Mouse (Mus musculus): Measurements from ENCODE around the gene Csnk1e. TPM values are rescaled to one million over a fixed set of nuclear protein-coding genes. Genes with fewer than 3 reads are reported as not detected.
A peak's percentile ranks its signal among the peaks of the same experiment; 100 is the strongest.

The Csnk1e gene
- polyA plus RNA-seq, 2 experiments = 83.8 to 184 TPM

DNA sequence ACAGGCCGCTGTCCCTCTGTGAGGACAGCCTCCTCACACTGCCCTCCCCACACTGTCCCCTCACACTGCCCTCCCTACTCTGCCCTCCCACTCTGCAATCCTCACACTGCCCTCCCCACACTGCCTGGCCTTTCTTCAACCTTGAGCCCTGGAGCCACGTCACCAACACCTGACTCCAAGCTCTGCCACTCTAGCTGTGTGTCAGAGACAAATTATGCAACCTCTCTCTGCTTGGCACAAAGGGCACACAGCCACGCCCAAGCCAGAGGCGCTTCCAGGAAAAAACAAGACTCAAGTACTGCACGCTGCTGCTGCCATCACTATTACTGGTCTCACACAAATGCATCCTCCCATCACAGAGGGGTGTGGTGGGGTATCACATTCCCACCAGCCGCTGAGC, 64.9 kb downstream of the Csnk1e start:
- no peak for TF ChIP-seq POLR2A (IDR thresholded peaks at IDR 0.05; ENCODE audit: borderline replicate concordance, extremely low read depth, insufficient read depth, insufficient read length)
- H3K4me2 ChIP-seq (replicated peaks; ENCODE audit: low read depth, low read length, severe bottlenecking) = no peak overlapping the region
- WGBS = 83% methylated on average over 6 of the region's 6 CpGs
- no peak for DNase-seq (ENCODE audit: low spot score)
- ATAC-seq (ENCODE audit: low FRiP score, low read depth) = no peak
- no peak overlapping the region for H3K4me3 ChIP-seq (replicated peaks; ENCODE audit: low read length)
- no peaks in the 10 kb centered on the region for H3K9me3 ChIP-seq (ENCODE audit: control insufficient read depth, low read length)
- peaks cover 32% of the 10 kb centered on the region for H3K4me1 ChIP-seq (ENCODE audit: control insufficient read depth, insufficient read depth, low read length)
- H3K27ac ChIP-seq (replicated peaks; ENCODE audit: low read depth, low read length) = no peak overlapping the region
- no peaks in the 10 kb centered on the region for H3K27me3 ChIP-seq (ENCODE audit: control insufficient read depth, insufficient read depth, low read length)
- H3K36me3 ChIP-seq (ENCODE audit: control insufficient read depth, insufficient read depth, low read length) = peaks cover 10% of the 10 kb centered on the region; the same call in 1 of the 2 replicates
- H3K9ac ChIP-seq (ENCODE audit: low read depth, low read length, severe bottlenecking) = no peak overlapping the region

- WGBS = 63% methylated on average over 6 of the region's 6 CpGs
- no peak for ATAC-seq (ENCODE audit: low FRiP score, low read depth)
- DNase-seq (ENCODE audit: low spot score) = no peak
- no peak overlapping the region for H3K4me2 ChIP-seq (replicated peaks; ENCODE audit: low read depth, low read length, severe bottlenecking)
- TF ChIP-seq POLR2A (IDR thresholded peaks at IDR 0.05; ENCODE audit: borderline replicate concordance, extremely low read depth, insufficient read depth, insufficient read length) = no peak
- no peaks in the 10 kb centered on the region for H3K27me3 ChIP-seq (ENCODE audit: control insufficient read depth, insufficient read depth, low read length)
- no peak overlapping the region; the same call in 1 of the 2 replicates for H3K9ac ChIP-seq (ENCODE audit: low read depth, low read length, severe bottlenecking)
- H3K9me3 ChIP-seq (ENCODE audit: control insufficient read depth, low read length) = no peaks in the 10 kb centered on the region
- peak overlapping the region; percentile 56; the same call in 1 of the 2 replicates for H3K27ac ChIP-seq (replicated peaks; ENCODE audit: low read depth, low read length)
- H3K4me3 ChIP-seq (replicated peaks; ENCODE audit: low read length) = no peak overlapping the region
- H3K4me1 ChIP-seq (ENCODE audit: control insufficient read depth, insufficient read depth, low read length) = peaks cover 29% of the 10 kb centered on the region
- H3K36me3 ChIP-seq (ENCODE audit: control insufficient read depth, insufficient read depth, low read length) = peaks cover 10% of the 10 kb centered on the region; the same call in 1 of the 2 replicates
Measured at GRCm38 (mm10) chr15:79388171-79388570, 67.2 kb downstream of the Csnk1e start.

DNA sequence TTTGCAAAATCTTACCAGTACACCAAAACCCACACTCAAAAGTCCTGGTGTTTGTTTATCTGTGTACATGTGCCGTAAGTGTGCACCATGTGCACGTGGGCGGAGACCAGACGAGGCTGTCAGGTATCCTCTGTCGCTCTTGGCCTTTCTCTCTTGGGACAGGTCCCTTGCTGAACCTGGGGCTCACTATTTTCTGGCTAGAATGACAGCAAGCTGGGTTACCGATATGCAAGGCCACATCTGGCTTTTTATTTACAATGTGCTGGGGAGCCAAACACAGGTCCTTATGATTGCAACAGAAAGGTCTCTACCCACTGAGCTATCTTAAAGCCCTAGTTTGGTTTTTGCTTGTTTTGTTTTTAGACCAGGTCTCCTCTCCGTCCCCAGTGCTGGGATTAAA, 67.8 kb downstream of the Csnk1e start:
- 76% methylated on average over 7 of the region's 7 CpGs for WGBS
- no peak overlapping the region for H3K9ac ChIP-seq (ENCODE audit: low read depth, low read length, severe bottlenecking)
- no peaks in the 10 kb centered on the region for H3K27me3 ChIP-seq (ENCODE audit: control insufficient read depth, insufficient read depth, low read length)
- ATAC-seq (ENCODE audit: low FRiP score, low read depth) (no peak), DNase-seq (ENCODE audit: low spot score) (no peak)
- TF ChIP-seq POLR2A (IDR thresholded peaks at IDR 0.05; ENCODE audit: borderline replicate concordance, extremely low read depth, insufficient read depth, insufficient read length) = no peak
- H3K4me1 ChIP-seq (ENCODE audit: control insufficient read depth, insufficient read depth, low read length) = peaks cover 29% of the 10 kb centered on the region
- peaks cover 5% of the 10 kb centered on the region; the same call in 1 of the 2 replicates for H3K36me3 ChIP-seq (ENCODE audit: control insufficient read depth, insufficient read depth, low read length)
- H3K4me3 ChIP-seq (replicated peaks; ENCODE audit: low read length) = no peak overlapping the region
- no peaks in the 10 kb centered on the region for H3K9me3 ChIP-seq (ENCODE audit: control insufficient read depth, low read length)
- no peak overlapping the region for H3K4me2 ChIP-seq (replicated peaks; ENCODE audit: low read depth, low read length, severe bottlenecking)
- no peak overlapping the region for H3K27ac ChIP-seq (replicated peaks; ENCODE audit: low read depth, low read length)

DNA sequence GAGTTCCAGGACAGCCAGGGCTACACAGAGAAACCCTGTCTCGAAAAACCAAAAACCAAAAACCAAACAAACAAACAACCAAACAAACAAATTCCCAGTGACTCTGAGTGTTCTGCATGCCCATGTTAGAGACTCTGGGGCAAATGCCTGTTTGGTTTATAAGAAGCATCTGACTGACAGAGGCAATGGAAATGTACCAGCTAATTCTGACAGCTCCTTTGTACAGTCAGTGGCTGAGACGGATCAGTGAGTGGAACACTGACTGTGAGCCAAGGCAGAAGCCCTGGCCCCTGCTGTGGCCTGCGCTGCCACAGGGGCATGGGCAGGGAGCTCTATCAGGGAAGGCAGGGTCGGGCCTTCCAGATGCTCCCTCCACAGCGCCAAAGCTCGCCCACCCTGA, 68.3 kb downstream of the Csnk1e start:
- DNase-seq (ENCODE audit: low spot score) = no peak
- Histone ChIP-seq H3K4me1 (ENCODE audit: control insufficient read depth, insufficient read depth, low read length) (peaks cover 27% of the 10 kb centered on the region), H3K27ac (replicated peaks; ENCODE audit: low read depth, low read length) (no peak overlapping the region), H3K27me3 (ENCODE audit: control insufficient read depth, insufficient read depth, low read length) (no peaks in the 10 kb centered on the region), H3K36me3 (ENCODE audit: control insufficient read depth, insufficient read depth, low read length) (0 out of 2 replicates have a peak, but pooled peaks cover 6% of the 10 kb centered on the region), H3K9me3 (ENCODE audit: control insufficient read depth, low read length) (no peaks in the 10 kb centered on the region), H3K4me2 (replicated peaks; ENCODE audit: low read depth, low read length, severe bottlenecking) (no peak overlapping the region), H3K4me3 (replicated peaks; ENCODE audit: low read length) (no peak overlapping the region), H3K9ac (ENCODE audit: low read depth, low read length, severe bottlenecking) (no peak overlapping the region)
- 78% methylated on average over 6 of the region's 6 CpGs for WGBS
- no peak for ATAC-seq (ENCODE audit: low FRiP score, low read depth)
- no peak for TF ChIP-seq POLR2A (IDR thresholded peaks at IDR 0.05; ENCODE audit: borderline replicate concordance, extremely low read depth, insufficient read depth, insufficient read length)

- Histone ChIP-seq H3K4me1 (ENCODE audit: control insufficient read depth, insufficient read depth, low read length) (no peaks in the 10 kb centered on the region), H3K27ac (replicated peaks; ENCODE audit: low read depth, low read length) (no peak overlapping the region), H3K4me2 (replicated peaks; ENCODE audit: low read depth, low read length, severe bottlenecking) (no peak overlapping the region), H3K9ac (ENCODE audit: low read depth, low read length, severe bottlenecking) (no peak overlapping the region), H3K27me3 (ENCODE audit: control insufficient read depth, insufficient read depth, low read length) (no peaks in the 10 kb centered on the region), H3K9me3 (ENCODE audit: control insufficient read depth, low read length) (no peaks in the 10 kb centered on the region), H3K4me3 (replicated peaks; ENCODE audit: low read length) (no peak overlapping the region), H3K36me3 (ENCODE audit: control insufficient read depth, insufficient read depth, low read length) (peaks cover 23% of the 10 kb centered on the region)
- TF ChIP-seq POLR2A (IDR thresholded peaks at IDR 0.05; ENCODE audit: borderline replicate concordance, extremely low read depth, insufficient read depth, insufficient read length) = no peak
- ATAC-seq (ENCODE audit: low FRiP score, low read depth) = no peak
- no peak for DNase-seq (ENCODE audit: low spot score)
- 81% methylated on average over 9 of the region's 9 CpGs for WGBS
Measured at GRCm38 (mm10) chr15:79381644-79382043, 73.7 kb downstream of the Csnk1e start.
